Mouse (Mus musculus) layer of hippocampus, postnatal 36 days (tissue): ENCODE measurements around the gene Chuk. TPM values are rescaled to one million over a fixed set of nuclear protein-coding genes. Genes with fewer than 3 reads are reported as not detected.

Source experiments
- DNase-seq, 2 experiments: peaks; one replicate each; pipeline ENCODE4 v3.0.0; 2022
- total RNA-seq, 2 experiments: library from RNA; stranded (reverse); gene quantifications; 2 replicates each; pipeline ENCODE4 v1.2.3; 2021

The Chuk gene
- total RNA-seq, 2 experiments from 2014 or later, result 51.1 to 53.6 TPM

DNA sequence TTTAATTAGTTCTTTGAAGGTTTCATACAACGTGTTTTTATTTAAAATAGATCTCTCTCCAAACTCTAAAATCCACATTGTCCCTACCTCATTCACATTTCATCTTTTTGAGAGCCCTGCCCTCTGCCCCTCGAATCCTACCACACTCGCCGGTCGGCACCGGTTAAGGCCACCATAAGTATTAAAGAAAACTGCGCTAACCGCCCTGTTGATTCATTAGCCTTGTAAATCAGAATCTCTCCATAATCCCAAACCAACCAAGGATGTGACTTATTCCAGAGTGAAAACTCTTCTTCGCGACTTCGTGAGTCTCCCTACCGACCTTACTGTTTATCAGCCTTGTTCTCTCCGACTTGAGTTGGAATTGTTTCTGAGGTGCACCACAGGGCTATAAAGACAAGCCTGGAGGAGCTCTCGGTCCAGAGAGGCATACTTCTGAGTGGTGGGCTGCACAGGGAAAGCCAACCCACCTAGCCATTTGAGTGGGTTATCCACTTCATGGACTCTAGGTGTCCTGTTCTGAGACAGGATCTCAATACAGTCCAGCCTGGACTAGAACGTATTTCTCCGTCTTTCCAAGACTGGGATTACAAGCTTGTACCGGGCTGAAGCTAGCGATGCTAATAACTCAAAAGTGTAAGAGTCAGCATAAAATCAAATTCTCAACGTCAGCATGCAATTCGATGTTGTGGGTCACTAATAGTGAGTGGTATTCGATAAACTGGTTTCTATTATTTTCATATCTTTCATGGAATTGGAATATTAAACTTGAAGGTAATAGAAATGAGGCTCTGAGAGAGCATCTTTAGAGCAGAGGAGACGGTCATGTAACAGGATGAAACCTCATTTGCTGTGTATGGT is 611 bp upstream of the Chuk start:
- DNase-seq, result no peak

DNA sequence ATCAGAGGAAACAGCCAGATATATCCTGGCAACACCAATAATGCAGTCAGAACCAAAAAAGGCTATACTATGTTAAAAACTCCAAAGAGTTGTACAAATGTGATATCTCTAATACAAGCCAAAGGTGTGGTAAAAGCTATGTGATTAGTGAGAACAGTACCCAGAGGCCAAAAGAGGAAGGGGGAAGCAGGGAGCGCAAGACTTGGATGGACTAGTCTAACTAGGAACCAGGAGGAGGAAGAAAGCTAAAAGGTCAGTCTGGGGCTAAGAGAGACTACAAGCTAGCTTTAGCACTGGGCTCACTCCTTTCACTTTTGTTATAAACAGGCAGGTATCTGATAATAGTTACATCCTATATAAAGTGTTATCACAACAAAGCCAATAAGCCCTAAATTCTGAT is 2.9 kb downstream of the Chuk start:
- no peak for DNase-seq

DNA sequence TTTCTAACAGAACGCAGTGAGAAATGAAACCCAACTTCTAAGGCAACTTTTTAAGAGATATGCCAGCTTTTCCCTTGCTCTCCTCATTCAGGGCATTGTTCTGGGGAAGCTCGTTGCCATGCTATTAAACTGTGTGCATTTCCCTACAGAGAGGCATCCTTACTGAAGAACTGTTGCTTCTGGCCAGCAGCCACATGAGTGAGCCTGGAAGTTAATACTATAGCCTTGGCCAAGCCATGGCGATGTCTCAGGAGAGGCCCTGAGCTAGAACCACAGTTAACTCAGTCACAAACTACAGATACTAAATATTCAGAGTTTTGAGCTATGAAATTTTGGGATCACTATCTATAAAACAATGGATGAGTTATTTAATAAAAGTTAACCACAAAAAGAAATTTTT is 4.3 kb downstream of the Chuk start:
- DNase-seq, result no peak

DNA sequence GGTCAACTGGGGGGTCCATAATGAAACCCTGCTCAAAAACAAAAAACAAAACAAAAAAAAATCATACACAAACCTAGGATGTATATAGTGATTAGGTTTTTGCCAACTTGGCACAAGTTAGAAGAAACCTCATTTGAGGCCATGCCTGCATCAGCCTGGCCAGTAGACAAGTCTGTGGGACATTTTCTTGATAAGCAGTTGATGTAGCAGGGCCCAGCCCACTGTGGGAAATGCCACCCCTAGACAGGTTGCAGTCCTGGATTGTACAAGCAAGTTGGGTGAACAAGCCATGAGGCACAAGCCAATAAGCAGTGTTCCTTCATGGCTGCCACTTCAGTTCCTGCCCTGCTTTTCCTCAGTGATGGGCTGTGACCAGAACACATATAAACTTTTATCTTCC is 6.4 kb downstream of the Chuk start:
- no peak for DNase-seq

DNA sequence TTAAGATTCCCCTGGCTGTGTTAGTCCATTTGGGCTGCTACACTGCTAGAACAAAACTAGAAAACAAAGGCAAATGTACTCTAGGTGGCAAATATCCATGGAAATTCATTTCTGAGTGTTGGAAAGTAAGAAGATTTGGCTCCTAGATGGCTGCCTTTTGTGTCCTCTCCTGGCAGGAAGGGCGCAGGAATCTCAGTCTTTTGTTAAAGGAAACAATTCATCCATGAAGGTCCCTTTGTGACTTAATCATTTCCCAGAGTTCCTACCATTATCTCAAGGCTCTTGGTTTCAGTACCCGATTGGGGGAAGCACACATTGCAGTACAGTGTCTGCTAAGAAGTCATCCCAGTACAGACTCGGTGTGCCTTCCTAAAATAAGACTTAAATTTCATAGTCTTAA is 21.0 kb downstream of the Chuk start:
- no peak for DNase-seq

DNA sequence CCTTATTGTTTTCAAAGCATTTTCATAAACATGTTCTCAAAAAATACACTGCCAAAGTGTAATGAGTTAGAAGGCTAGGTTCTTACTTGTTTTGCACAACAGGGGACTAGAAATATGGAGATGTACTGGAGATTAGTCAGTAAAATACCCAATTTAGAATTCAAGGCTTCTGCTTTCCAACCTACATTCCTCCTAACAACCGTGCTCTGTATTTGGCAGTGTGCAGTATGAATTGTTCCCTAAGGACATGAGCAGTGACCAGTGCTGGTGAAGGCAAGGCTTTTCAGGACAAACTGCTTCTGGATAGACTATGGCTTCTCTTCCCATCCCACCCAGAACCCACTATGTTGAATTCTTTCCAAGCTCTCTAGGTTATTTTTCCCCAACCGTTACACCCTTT is 26.4 kb downstream of the Chuk start:
- no peak for DNase-seq

DNA sequence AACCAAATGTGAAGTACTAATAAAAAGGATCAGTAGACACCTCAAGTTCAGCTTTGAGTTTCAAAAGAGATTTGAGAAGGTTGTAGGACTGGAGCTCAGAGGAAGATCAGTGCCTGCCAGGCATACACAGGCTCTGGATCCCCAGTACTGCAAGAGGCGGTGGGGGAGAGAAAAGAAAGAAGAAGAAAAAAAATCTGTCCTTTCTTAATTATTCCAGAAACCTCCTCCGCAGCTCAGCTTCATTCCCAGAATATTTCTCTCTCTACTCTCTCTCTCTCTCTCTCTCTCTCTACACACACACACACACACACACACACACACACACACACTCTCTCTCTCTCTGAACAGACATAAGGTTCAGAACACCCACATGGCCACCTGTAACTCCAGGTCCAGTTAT is 27.3 kb downstream of the Chuk start:
- no peak for DNase-seq

DNA sequence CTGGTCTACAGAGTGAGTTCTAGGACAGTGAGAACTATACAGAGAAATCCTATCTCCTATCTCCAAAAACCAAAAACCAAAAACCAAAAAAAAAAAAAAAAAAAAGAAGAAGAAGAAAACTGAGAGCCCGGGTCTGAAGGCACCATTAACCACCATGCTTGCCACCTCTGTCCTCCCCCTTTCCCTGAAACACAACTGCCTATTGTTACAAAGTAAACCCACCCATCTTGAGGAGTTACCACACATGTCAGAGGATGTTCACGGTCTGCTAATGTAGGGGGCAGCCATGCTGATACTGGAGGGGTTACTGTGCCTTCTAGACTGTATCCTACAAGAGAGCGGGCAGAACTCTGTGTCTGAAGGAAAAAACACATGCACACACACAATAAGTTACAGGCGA is 30.3 kb downstream of the Chuk start:
- no peak for DNase-seq

DNA sequence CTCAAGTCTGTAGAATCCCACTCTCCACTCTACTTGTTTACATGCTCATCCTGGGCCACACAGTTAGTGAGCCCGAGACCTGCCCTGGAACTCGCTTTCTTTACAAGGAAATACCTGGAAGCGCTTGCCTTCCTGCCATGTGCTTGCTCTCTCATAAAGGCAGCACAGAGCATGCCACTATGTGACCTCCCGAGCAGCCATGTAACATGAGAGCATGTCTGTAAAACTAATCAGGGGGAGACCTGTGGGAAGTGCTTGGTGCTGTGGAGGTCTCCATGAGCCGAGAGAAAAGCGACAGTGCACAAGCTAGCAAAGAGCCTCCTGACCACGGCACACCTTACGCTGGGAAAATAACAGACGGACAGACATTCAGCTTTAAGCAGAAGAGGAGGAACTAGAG is 30.8 kb downstream of the Chuk start:
- no peak for DNase-seq

DNA sequence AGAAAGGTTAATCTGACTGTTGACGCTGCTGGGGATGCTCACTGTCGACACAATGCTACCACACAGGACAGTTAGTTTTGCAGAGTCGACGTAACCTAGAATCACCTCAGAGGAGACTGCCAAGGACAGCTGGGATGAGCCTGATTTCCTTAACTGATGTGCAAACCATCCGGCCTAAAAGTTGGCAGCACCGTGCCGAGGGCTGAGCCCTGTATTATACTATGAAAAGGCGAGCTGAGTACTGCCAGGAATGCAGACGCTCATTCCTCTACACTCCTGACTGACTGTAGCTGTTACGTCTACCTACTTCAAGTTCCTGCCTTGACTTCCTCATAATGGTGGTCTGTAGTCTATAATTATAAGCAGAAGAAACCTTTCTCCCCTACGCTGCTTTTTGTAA is 32.3 kb downstream of the Chuk start:
- DNase-seq, result no peak

DNA sequence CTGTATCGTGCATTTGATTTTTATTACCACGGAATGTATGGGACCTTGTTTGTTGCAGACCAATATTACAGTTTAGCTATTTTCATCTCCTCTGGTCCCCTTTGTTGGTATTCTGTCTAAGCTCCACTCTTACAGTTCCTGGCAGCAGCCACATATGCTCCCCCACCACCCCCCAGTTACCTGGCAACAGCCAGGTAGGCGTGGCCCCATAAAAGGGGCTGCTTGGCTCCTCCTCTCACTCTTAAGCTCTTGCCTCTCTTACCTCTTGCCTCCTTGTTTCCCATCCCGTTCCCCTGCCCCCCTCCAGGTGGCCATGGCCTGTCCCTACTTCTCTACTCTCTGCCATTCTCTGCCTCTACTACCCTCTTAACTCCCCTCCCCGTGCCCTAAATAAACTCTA is 36.1 kb downstream of the Chuk start:
- no peak for DNase-seq

DNA sequence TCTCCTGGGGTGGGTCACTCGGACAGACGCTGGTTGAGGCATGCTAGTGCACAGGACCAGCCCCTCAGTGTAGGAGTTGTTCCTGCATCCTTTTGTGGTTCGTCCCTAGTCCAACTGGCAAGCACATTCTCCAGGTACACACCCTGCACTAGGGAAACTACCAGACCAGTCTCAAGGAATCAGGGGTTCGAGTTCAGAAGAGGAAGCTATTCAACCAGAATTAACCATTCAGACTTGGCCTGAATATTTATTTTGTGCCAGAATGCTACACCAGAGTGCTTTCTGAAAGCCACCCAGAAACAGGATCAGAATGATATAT is 37.4 kb downstream of the Chuk start:
- DNase-seq, result no peak

DNA sequence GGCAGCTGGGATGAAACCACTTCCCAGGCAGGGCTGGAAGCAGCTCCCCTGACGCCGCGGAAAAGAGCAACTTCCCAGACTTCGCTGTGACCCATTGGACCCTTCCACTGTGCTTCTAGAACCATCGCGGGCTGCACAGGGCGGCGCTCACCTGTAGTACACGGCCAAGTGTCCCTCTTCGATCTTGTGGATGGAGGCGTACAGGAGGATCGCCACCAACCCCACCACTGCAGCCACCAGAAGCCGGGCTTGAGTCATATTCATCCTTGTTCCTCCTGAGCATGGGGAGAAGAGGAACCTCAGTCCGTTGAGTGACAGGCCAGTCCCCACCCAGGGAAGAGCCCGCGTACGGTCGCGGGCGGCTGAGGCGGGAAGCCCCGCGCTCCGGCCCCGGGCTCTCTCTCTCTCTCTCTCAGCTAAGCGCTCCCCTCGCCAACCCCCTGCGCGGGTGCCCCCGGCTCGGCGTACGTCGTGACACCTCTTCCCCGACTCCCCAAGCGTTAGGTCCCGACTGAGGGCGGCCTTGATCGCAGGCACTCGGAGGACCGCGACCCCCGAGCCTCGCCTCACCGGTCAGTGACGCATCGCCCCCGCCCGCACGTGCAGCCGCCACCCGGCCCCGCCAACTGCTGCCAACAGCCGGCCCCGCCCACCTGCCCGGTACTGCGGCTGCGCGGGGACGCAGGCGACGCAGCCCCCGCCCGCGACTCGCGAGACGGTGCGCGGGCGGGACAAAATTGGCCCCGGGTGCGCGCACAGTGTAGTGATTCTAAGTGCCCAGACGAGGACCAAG is 38.0 kb downstream of the Chuk start, which contains the start of gene Erlin1:
Gene Erlin1, minus strand, starts transcription at position 665 of the 793 bp plus-strand sequence.
- peak; percentile 90 to 91 for DNase-seq

DNA sequence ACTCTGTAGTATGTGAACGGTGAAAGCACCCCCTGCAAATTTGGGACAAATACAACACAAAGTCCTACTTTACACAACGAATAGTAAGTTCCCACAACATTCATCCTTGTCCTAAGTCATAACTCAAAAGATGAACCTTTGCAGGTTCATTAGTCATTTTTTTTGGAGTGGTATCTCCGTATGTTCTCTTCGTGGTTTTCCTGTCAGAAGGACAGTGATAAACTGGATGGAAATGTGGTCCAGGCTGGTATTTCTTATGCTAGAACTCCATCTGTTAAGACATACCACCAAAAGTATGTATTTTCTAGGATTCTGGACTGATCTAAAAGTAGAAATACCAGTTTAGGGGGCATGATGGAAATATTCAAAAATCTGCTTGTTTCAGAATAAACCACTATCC is 39.0 kb downstream of the Chuk start:
- DNase-seq, result no peak

DNA sequence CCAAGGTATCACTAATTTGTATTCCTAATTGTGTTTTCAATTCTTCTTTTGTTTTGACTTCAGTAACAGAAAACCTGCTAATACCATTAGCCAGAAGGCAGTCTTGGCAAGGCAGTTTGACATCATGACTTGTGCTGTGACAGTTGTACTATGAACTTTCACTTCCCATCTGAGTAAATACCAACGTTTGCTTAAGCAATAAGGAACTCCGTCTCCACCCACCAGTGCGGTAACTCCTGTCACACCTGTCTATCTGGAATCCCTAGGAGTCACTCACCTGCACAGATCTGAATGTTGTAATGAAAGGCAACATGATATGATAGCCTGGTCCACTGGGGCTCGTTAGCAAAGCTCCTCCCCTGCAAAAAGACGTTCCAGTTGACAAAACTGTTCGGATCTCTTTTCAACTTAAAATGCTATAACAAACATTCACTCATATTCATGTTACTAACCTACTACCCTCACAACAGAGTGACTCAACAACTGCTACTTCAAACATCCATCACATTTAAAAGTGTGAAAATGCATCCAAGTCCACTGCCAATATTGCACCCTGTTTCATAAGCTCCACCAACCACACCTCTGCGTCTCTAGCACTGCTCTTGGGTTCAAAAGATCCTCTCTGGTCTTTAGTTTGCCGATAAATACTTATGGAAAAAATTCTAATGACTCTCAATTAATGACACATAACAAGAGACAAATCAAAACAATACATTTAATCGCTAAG is 39.8 kb downstream of the Chuk start:
- DNase-seq, result no peak

DNA sequence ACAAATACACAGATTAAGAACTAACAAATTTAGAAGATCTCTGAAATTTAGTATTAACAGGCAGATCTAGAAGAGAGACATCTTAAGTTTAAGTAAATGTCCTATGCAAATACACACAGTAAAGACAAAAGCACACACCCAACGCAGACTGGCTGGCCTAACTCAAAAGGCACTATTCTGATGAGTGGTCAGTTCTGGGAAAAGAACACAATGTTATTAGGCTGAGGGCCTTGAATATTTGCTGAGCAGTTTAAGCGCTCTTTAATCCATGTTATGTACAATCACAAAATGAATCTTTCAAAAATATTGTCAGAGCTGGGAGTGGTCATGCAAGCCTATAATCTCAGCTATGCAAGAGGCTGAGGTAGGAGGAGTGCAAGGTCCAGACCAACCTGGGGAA is 42.5 kb downstream of the Chuk start:
- no peak for DNase-seq

DNA sequence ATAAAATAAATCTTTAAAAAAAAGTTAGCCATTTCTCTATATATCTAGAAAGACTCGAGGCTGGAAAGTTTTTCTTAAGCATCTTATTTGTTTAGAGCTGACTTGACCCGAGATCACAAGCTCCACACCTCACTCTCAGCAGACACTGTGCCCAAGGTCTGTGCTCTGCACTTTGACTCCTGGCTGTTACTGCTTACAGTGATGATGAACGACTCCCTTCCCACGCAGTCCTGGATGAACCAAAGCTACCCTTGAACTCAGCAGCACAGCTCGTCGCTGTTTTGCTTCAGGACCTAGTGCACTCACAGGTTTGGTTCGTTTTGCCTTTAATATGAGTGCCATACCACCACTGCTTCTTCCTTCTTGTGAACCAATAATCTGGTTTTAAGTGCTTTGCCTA is 43.5 kb downstream of the Chuk start:
- no peak for DNase-seq

DNA sequence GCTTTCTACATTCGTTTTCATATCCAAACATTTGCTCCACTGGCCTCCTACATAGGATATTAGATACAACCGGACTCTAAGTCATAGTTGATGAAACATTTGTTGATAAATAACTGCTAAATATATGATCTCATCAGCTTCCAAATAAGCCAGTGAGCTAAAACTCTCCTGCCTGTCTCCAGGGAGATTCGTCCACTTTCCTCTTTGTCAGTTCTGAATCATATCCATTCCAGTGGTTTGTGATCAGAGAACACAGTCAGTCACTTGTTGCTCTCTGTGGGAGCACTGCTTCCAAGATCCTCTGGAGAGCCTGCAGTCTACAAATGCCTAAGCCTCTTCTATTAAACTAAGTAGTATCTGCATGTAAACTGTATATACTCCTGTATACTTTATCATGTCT is 47.1 kb downstream of the Chuk start:
- DNase-seq, result no peak

DNA sequence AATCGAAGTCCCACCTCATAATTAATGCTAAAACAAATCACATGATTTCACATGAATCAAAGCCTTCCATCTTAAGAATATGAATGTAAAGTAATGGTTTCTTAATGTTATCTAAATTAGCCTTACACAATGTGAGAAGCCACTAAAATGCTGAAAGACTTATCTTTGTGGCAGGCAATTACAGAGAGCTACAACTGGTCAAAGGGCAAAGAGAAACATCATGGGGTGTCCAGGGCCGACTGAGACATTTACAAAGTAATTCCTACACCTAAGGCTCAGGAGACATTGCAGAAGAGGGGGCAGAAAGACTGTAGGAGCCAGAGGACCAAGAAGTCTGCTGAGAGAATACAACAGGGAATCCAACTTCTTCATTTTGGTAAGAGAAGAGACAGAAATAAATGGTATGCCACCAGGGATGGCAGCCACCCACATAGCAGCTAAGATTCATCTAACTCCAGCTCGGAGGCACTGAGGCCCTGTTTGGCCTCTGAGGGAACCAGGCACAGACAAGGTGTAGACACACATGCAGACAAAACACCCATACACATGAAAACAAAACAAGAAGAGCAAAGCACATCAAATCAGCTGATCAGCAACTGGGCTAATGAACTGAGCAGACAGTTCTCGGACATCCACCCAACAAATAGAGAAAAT is 52.0 kb downstream of the Chuk start:
- no peak for DNase-seq

DNA sequence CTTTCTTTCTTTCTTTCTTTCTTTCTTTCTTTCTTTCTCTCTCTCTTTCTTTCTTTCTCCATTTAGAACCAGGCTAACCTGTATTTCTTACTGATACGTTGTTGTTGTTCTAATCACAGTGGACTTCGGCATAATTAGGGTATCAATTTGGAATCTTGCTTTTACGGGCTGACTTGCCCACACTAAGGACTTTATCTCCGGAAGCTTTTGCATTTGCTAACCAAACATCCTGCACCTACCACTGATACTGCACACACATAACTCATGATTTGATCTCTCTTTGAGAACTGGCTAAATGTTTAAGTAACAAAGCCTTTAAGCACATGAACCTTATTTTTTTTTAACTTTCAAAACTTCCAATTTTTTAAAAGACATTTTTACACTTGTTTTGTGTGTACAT is 56.9 kb downstream of the Chuk start:
- no peak for DNase-seq

DNA sequence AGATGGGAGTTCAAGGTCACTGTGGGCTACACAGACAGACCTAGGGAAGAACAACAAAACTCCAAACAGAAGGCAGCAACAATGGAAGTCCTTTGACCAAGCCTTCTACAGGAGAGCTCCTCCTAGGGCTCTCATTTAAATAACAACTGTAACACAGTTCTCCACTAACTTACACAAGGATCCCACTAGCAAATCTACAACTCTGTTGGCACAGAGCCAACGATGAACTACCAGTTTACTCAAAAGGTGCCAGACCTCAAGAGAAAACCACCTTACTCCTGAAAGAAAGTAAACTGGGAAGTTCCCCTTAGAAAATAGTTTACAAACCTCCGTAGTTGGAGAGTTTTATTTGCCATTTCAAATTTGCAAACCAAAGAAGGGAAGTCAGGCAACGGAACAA is 58.0 kb downstream of the Chuk start:
- DNase-seq, result no peak

DNA sequence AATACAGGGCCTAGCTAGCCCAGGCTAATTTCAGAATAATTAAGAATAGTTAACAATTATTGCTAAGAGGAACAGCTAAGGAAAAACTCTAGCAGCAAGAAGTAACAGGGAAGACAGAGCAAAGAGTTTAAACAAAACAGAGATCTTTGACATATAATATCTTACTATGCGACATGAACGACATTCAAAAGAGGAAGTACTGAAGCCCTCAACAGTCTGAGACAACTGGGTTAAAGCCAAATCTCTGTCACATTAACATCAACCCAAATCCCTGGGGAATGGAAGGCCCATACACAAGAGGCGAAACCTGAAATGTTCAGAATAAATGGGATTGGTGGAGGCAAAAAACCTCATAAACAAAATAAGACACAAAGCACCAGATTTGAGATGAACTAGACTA is 61.4 kb downstream of the Chuk start:
- DNase-seq, result no peak

DNA sequence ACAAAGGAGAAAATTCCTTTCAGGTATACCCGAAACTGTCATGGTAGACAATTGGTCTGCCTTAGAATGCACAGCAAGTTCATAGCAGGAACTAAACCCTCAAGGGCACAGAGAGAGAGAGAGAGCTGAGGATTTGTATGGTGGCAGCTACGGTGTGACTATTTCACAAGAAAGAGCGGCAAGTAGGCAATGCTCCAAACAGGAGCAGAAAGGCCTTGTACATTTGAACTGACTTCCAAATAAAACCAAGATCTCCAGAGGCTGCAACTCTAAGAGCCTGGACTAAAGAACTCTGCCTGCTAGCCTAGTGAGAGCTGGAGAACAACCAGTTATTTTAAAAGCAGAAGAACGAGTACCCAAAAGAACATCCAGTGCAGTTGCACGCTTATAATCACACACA is 65.2 kb downstream of the Chuk start:
- DNase-seq, result no peak
